Mouse (Mus musculus): ENCODE measurements at regions not wholly inside any gene's neighbourhood (a gene's known extent, or its start where the extent isn't known, plus 50 kb on each side); places are given as distances from the start of the nearest gene placed in this dataset.
"Not testable (repeated sequence)": the region's sequence is repeated elsewhere in the genome, so short reads cannot be mapped to it uniquely, and the experiment has no call there.

- no peak for ATAC-seq (ENCODE audit: poor library complexity, severe bottlenecking)
Measured at GRCm38 (mm10) chr3:83416536-83416935, 288.8 kb downstream of the Dchs2 start.

- ATAC-seq (ENCODE audit: poor library complexity, severe bottlenecking) = no peak
Measured at GRCm38 (mm10) chr3:83424267-83424666, 296.5 kb downstream of the Dchs2 start.

GRCm38 (mm10) chr3:83429376-83429775 is 301.6 kb downstream of the Dchs2 start:
- ATAC-seq (ENCODE audit: poor library complexity, severe bottlenecking) = no peak

- ATAC-seq (ENCODE audit: poor library complexity, severe bottlenecking) = no peak
Measured at GRCm38 (mm10) chr3:83446154-83446667, 318.5 kb downstream of the Dchs2 start.

- no peak for ATAC-seq (ENCODE audit: poor library complexity, severe bottlenecking)
Measured at GRCm38 (mm10) chr3:83450662-83451061, 315.5 kb upstream of the Sfrp2 start.

- ATAC-seq (ENCODE audit: poor library complexity, severe bottlenecking) = no peak
Measured at GRCm38 (mm10) chr3:83451317-83451716, 314.8 kb upstream of the Sfrp2 start.

- no peak for ATAC-seq (ENCODE audit: poor library complexity, severe bottlenecking)
Measured at GRCm38 (mm10) chr3:83453462-83453861, 312.7 kb upstream of the Sfrp2 start.

- no peak for ATAC-seq (ENCODE audit: poor library complexity, severe bottlenecking)
Measured at GRCm38 (mm10) chr3:83458450-83458849, 307.7 kb upstream of the Sfrp2 start.

GRCm38 (mm10) chr3:83479251-83479650 is 286.9 kb upstream of the Sfrp2 start:
- ATAC-seq (ENCODE audit: poor library complexity, severe bottlenecking) = no peak

GRCm38 (mm10) chr3:83480176-83480575 is 285.9 kb upstream of the Sfrp2 start:
- ATAC-seq (ENCODE audit: poor library complexity, severe bottlenecking) = no peak

- no peak for ATAC-seq (ENCODE audit: poor library complexity, severe bottlenecking)
Measured at GRCm38 (mm10) chr3:83486192-83486716, 279.9 kb upstream of the Sfrp2 start.

- ATAC-seq (ENCODE audit: poor library complexity, severe bottlenecking) = no peak
Measured at GRCm38 (mm10) chr3:83495584-83495983, 270.5 kb upstream of the Sfrp2 start.

GRCm38 (mm10) chr3:83503901-83504300 is 262.2 kb upstream of the Sfrp2 start:
- no peak for ATAC-seq (ENCODE audit: poor library complexity, severe bottlenecking)

GRCm38 (mm10) chr3:83516614-83517013 is 249.5 kb upstream of the Sfrp2 start:
- no peak for ATAC-seq (ENCODE audit: poor library complexity, severe bottlenecking)

GRCm38 (mm10) chr3:83517914-83518635 is 248.0 kb upstream of the Sfrp2 start:
- ATAC-seq (ENCODE audit: poor library complexity, severe bottlenecking) = no peak

GRCm38 (mm10) chr3:83530243-83530847 is 235.8 kb upstream of the Sfrp2 start:
- no peak for ATAC-seq (ENCODE audit: poor library complexity, severe bottlenecking)

GRCm38 (mm10) chr3:83536624-83537023 is 229.5 kb upstream of the Sfrp2 start:
- not testable (repeated sequence) for ATAC-seq (ENCODE audit: poor library complexity, severe bottlenecking)

GRCm38 (mm10) chr3:83537231-83537630 is 228.9 kb upstream of the Sfrp2 start:
- no peak for ATAC-seq (ENCODE audit: poor library complexity, severe bottlenecking)

- no peak for ATAC-seq (ENCODE audit: poor library complexity, severe bottlenecking)
Measured at GRCm38 (mm10) chr3:83537711-83538110, 228.4 kb upstream of the Sfrp2 start.

GRCm38 (mm10) chr3:83538898-83539297 is 227.2 kb upstream of the Sfrp2 start:
- no peak for ATAC-seq (ENCODE audit: poor library complexity, severe bottlenecking)

GRCm38 (mm10) chr3:83540997-83541932 is 224.9 kb upstream of the Sfrp2 start:
- no peak for ATAC-seq (ENCODE audit: poor library complexity, severe bottlenecking)

Data from megakaryocyte, adult 5-6 weeks (primary cell).